Mouse (Mus musculus) G1E (cell line): ENCODE data around the gene Eid2.

Experiments
- CTCF ChIP-seq: IDR thresholded peaks from 2 replicates; pipeline ENCODE4 v1.5.1; 2012; ENCODE audit warnings: low read depth, low read length, inconsistent platforms, mixed read lengths
- GATA1 ChIP-seq: IDR thresholded peaks from 2 replicates; pipeline ENCODE4 v1.6.1; 2012; ENCODE audit warnings: borderline replicate concordance, low read length, inconsistent platforms, mixed read lengths
- GATA2 ChIP-seq: IDR thresholded peaks from 2 replicates; pipeline ENCODE4 v1.6.1; 2012; ENCODE audit warnings: low read depth, low read length, inconsistent platforms, borderline replicate concordance
- POLR2AphosphoS5 ChIP-seq: IDR thresholded peaks from 2 replicates; pipeline ENCODE4 v1.6.1; 2012; ENCODE audit warnings: low read depth, low read length, inconsistent platforms; ENCODE audit not compliant: insufficient replicate concordance
- TAL1 ChIP-seq: conservative IDR thresholded peaks from 2 replicates; pipeline ENCODE4 v1.6.1; 2012; ENCODE audit warnings: low read depth, low read length, inconsistent platforms, mixed read lengths

- no peak for TF ChIP-seq CTCF
- TF ChIP-seq POLR2AphosphoS5: no peak
- no peak for TF ChIP-seq GATA1
- TF ChIP-seq GATA2: no peak
- no peak for TF ChIP-seq TAL1
Observed at GRCm38 (mm10) chr7:28311926-28312543, 44.4 kb downstream of the Eid2 start, which contains the start of gene Timm50.
